Mouse (Mus musculus) cerebellum, adult 11 months (tissue): ENCODE results near the gene Tmem268.

Experiments
- DNase-seq: peaks from one replicate; pipeline ENCODE4 v3.0.0; 2022

The Tmem268 gene

DNA sequence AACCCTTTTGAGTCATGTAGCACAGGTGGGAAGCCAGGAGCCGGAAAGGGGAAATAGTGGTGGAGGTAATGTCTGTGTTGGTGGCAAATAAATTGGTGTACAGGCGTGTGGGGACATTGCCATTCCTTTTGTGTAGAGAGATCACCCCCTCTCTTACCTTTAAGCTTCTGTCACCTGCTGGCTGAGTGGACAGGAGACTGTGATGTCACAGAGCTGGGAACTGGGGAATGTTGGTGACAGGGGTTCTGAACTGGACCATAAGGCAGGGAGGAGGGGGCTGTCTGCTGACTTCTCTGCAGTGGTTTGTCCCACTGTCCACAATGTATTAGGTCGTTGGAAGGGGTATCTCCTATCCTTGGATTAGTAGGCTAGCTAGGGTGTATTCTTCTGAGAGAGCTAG, 46.4 kb downstream of the Tmem268 start, which contains the start of gene Gm11213:
TSS of gene Gm11213 (minus strand) at position 317 of the 400 bp plus-strand sequence.
- no peak for DNase-seq

- DNase-seq: no peak
Observed at GRCm38 (mm10) chr4:63605545-63605944, 47.0 kb downstream of the Tmem268 start.

- DNase-seq: no peak
Observed at GRCm38 (mm10) chr4:63605968-63606367, 47.4 kb downstream of the Tmem268 start.

DNA sequence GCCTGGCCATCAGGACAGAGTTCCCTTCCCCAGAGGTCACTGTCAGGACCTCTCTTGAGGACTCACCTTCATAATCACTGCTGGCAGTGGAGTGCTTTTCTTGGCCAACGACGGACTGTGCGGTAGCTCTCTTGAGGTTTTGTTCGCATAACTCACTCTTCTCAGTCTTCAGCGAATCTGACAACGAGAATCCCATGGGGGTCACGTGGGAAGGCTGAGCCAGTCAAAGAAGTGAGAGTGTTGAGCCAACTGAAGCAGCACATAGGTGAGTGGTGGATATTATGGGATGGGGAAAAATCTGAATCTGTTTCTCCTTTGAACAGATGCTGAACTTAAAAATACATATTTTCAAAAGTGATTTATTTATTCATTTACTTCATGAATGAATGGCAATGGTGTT, 49.8 kb downstream of the Tmem268 start:
- DNase-seq: no peak

DNA sequence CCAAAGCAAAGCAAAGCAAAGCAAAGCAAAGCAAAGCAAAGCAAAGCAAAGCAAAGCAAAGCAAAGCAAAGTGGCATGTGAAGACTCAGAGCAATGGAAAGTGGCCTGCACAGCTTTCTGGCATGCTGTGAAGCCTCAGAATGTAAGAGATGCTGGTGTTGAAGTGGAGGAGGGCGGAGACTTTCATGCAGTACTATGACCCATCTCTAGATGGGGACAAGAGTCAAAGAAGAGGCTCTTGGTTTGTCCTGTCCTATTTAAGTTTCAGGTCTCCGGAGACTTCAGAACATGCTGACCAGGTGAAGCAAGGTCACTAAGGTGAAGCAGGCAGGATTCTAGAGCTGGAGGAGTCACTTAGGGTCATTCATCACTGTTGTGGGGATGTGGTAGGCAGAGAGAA, 63.3 kb downstream of the Tmem268 start:
- DNase-seq: no peak

- no peak for DNase-seq
Observed at GRCm38 (mm10) chr4:63622378-63622835, 63.8 kb downstream of the Tmem268 start, which contains the start of gene Tex48. TSS of gene Tex48 (minus strand) at chr4:63622428.

DNA sequence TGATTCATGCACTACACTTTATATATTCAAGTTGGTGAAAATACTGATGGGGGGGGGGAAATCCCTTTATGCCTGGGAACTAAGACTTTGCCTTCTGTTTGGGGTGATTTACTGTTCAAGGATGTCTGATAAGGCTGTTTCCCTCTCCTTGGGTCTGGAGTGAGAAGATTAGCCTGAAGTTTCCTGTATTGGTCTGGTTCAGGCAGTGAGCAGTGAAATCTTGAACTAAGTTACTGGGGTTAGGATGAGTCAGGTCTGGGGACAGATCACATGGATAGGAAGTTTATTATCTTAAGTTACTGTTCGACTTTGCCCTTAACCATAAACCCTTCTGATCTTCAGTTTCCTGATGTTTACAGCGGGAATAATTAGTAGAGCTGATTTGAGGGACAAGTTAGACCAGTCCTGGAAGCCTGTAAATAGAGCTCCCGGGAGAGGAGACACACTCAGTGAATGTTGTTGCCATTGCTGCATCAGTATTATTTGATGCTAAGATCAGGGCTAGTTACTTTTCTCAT, 67.0 kb downstream of the Tmem268 start:
- no peak for DNase-seq

DNA sequence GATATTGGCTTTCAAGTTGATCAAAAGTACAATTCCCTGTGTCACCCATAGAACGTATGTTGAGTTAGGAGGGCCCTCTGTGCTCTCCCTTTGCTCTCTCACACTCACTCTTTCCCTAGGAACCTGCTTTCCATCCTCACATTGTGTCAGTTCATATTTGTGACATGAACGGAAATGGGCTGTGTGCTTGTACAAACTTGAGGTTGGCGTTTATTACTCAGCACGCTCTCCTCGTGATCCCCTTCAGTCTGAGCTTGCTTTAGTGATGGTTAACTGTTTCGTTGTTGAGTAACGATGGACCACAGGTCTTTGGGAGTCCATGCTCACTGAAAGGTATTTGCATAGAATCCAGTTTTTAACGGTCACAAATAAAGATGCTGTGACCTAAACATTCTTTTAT, 68.5 kb downstream of the Tmem268 start:
- DNase-seq: no peak

DNA sequence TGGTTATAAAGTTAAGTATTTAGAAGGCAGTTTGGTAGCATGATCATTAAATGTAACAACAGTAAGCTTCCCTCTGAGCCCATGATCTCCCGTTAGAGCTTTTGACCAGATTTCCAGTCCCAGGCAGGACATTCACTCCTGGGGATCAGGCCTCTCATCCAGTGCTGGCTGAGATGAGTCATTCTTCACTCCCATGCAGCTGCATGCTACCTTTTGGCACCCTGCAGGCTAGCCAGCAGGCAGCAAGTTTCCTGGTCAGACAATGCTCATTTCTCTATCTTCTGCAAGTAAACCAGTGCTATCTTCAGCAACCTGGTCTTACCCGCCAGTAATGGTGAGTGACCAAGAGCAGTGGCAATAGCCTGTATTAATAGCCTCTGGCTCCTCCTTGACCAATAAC, 74.6 kb downstream of the Tmem268 start:
- no peak for DNase-seq
